Mouse (Mus musculus): ENCODE data around the gene Col17a1.

GRCm38 (mm10) chr19:47649071-47649470 lies 42.8 kb downstream of the Col17a1 start:
- TF ChIP-seq USF1 (IDR thresholded peaks at IDR 0.05; ENCODE audit: low read depth, low read length) (no peak), CTCF (IDR thresholded peaks at IDR 0.05 in 2 of 3, conservative IDR thresholded peaks at IDR 0.05 in 1 of 3; ENCODE audit: control insufficient read depth in 1 of 3, insufficient read depth in 1 of 3, low read depth in 2 of 3, low read length in 3 of 3, poor library complexity in 1 of 3, severe bottlenecking in 1 of 3) (no peak), ZNF384 (IDR thresholded peaks at IDR 0.05; ENCODE audit: low read depth, low read length) (no peak), EP300 (IDR thresholded peaks at IDR 0.05; ENCODE audit: low read depth in 1 of 2, low read length in 2 of 2) (no peak), TAL1 (IDR thresholded peaks at IDR 0.05; ENCODE audit: low read length) (no peak), ZC3H11A (IDR thresholded peaks at IDR 0.05; ENCODE audit: low read depth, low read length) (no peak), HCFC1 (IDR thresholded peaks at IDR 0.05; ENCODE audit: low read depth, low read length) (no peak)

Data from MEL (cell line).